Mouse (Mus musculus) lung, postnatal 0 days (tissue): ENCODE data around the gene Hcar1.

Experiments used
- CTCF ChIP-seq: IDR thresholded peaks from 2 replicates; pipeline ENCODE4 v1.5.1; 2016; ENCODE audit warnings: antibody characterized with exemption, mild to moderate bottlenecking
- EP300 ChIP-seq: IDR thresholded peaks from 2 replicates; pipeline ENCODE4 v1.6.1; 2016; ENCODE audit warnings: antibody characterized with exemption, mild to moderate bottlenecking, control low read depth

DNA sequence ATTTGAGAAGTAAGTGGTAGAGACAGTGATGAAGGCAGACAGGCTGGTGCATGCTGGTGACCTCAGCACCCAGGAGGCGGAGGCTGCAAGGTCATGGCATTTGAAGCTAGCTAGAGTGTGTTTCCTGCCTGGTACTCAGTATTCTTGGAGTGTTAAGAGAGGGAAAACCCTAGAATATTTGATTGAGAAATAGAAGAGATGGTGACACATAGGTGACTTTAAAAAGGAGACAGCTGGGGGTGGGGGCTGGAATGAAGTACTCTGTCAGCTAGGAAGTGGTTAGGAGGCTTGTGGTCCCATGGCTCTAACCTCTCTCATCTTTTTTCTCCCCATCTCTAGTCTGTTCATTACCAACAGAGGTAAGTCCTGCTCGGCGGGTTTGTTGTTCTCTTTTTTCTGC lies 35.0 kb upstream of the Hcar1 start:
- TF ChIP-seq EP300: no peak
- TF ChIP-seq CTCF: no peak
